Mouse (Mus musculus) cerebellum, postnatal 36 days (tissue): Measurements from ENCODE around the gene Adam26b.
"Not testable (repeated sequence)": the region's sequence is repeated elsewhere in the genome, so short reads cannot be mapped to it uniquely, and the experiment has no call there.

ENCODE experiments used
- DNase-seq, 2 experiments: peaks; one replicate each; pipeline ENCODE4 v3.0.0; 2021 to 2022; ENCODE audit warnings: mixed read lengths in 2 of 2

The Adam26b gene

GRCm38 (mm10) chr8:43528006-43528405 lies at the start of gene Adam26b:
Adam26b (minus strand) TSS chr8:43528106.
- DNase-seq, result not testable (repeated sequence)

- DNase-seq, result not testable (repeated sequence)
Observed at GRCm38 (mm10) chr8:43576607-43577006, 48.7 kb upstream of the Adam26b start, which contains the start of gene Adam26a. Adam26a (minus strand) TSS chr8:43576707.
